Mouse (Mus musculus) ZHBTc4 (cell line): ENCODE measurements at regions not wholly inside any gene's neighbourhood (a gene's known extent, or its start where the extent isn't known, plus 50 kb on each side); places are given as distances from the start of the nearest gene placed in this dataset.

Experiments used
- DNase-seq: peaks from one replicate; pipeline ENCODE4 v3.0.0-alpha.2; 2011; ENCODE audit warnings: low read depth, low spot score

GRCm38 (mm10) chr3:70215195-70215594 is 207.8 kb downstream of the Otol1 start:
- no peak for DNase-seq

- peak; percentile 1 for DNase-seq
Measured at GRCm38 (mm10) chr3:70216096-70216495, 208.7 kb downstream of the Otol1 start.

- no peak for DNase-seq
Measured at GRCm38 (mm10) chr3:70218757-70219360, 211.4 kb downstream of the Otol1 start.

- no peak for DNase-seq
Measured at GRCm38 (mm10) chr3:70223443-70224065, 216.1 kb downstream of the Otol1 start.

- DNase-seq = no peak
Measured at GRCm38 (mm10) chr3:70224846-70225245, 217.4 kb downstream of the Otol1 start.

- no peak for DNase-seq
Measured at GRCm38 (mm10) chr3:70227165-70227564, 219.8 kb downstream of the Otol1 start.

- DNase-seq = no peak
Measured at GRCm38 (mm10) chr3:70248655-70249054, 241.2 kb downstream of the Otol1 start.

GRCm38 (mm10) chr3:70249922-70250321 is 242.5 kb downstream of the Otol1 start:
- no peak for DNase-seq

GRCm38 (mm10) chr3:70250733-70251132 is 243.3 kb downstream of the Otol1 start:
- DNase-seq = no peak

- no peak for DNase-seq
Measured at GRCm38 (mm10) chr3:70263318-70263717, 255.9 kb downstream of the Otol1 start.

GRCm38 (mm10) chr3:70288590-70289388 is 281.4 kb downstream of the Otol1 start:
- no peak for DNase-seq

GRCm38 (mm10) chr3:70307556-70307955 is 300.1 kb downstream of the Otol1 start:
- DNase-seq = no peak

- no peak for DNase-seq
Measured at GRCm38 (mm10) chr3:70308061-70308461, 300.6 kb downstream of the Otol1 start.

GRCm38 (mm10) chr3:70309304-70309703 is 301.9 kb downstream of the Otol1 start:
- DNase-seq = no peak

GRCm38 (mm10) chr3:70311055-70311454 is 303.6 kb downstream of the Otol1 start:
- DNase-seq = no peak

- DNase-seq = no peak
Measured at GRCm38 (mm10) chr3:70312034-70312433, 304.6 kb downstream of the Otol1 start.

GRCm38 (mm10) chr3:70313119-70313868 is 305.9 kb downstream of the Otol1 start:
- DNase-seq = no peak

GRCm38 (mm10) chr3:70314239-70314638 is 306.8 kb downstream of the Otol1 start:
- no peak for DNase-seq

GRCm38 (mm10) chr3:70318377-70318776 is 311.0 kb downstream of the Otol1 start:
- DNase-seq = no peak

- no peak for DNase-seq
Measured at GRCm38 (mm10) chr3:70319139-70319538, 311.7 kb downstream of the Otol1 start.

GRCm38 (mm10) chr3:70321161-70321657 is 313.8 kb downstream of the Otol1 start:
- DNase-seq = no peak

GRCm38 (mm10) chr3:70324692-70325091 is 317.3 kb downstream of the Otol1 start:
- DNase-seq = no peak
